8 mouse cellular contexts compared by ENCODE assay signal in the genomic region with DNA sequence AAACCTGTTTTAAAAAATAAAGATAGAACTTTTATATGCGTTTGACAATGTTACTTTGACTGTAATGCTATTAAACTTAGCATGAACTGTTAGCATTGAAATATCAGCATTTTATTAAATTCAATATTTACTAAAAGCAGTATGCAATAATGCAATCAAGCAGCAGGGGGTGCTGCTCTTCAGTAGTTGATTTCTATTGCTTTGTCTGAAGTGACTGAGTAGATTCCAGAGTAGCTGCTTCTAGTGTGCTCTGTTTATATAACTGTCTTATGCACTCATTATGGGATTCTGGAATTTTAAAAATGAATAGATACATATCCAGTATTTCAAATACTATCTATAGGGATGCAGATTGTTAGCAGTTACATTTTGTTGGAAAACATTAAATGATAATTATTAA.
DNase-seq lines count a peak whose midpoint lies in the region; ATAC-seq and TF ChIP-seq lines count a peak whose summit lies in the region.

No protein-coding gene starts in this region.

- no peaks in the 10 kb centered on the region for H3K9me3 ChIP-seq in forebrain, embryonic 14.5 days (replicated peaks; ENCODE audit: control insufficient read depth, low read length)
- no peaks in the 10 kb centered on the region for H3K9me3 ChIP-seq in neural tube, embryonic 11.5 days (ENCODE audit: control insufficient read depth, low read length)

- H3K9ac ChIP-seq in forebrain, embryonic 14.5 days (ENCODE audit: low read length), result no peak overlapping the region
- H3K9ac ChIP-seq in neural tube, embryonic 11.5 days (ENCODE audit: low read length), result no peak overlapping the region

- H3K4me3 ChIP-seq in thymus, adult 2 months (ENCODE audit: control insufficient read depth, insufficient read depth, low read length), result no peak overlapping the region
- no peak overlapping the region for H3K4me3 ChIP-seq in forebrain, embryonic 14.5 days (ENCODE audit: low read depth, low read length)
- no peak overlapping the region for H3K4me3 ChIP-seq in neural tube, embryonic 11.5 days (ENCODE audit: low read depth, low read length)

- H3K36me3 ChIP-seq in thymus, adult 2 months (ENCODE audit: control insufficient read depth, insufficient read depth, low read length), result no peaks in the 10 kb centered on the region
- no peaks in the 10 kb centered on the region for H3K36me3 ChIP-seq in forebrain, embryonic 14.5 days (ENCODE audit: control insufficient read depth, insufficient read depth, low read length)
- no peaks in the 10 kb centered on the region for H3K36me3 ChIP-seq in neural tube, embryonic 11.5 days (ENCODE audit: control insufficient read depth, insufficient read depth, low read length)

- DNase-seq in gastrocnemius, adult 18-20 months (ENCODE audit: low spot score), result peak; percentile 28
- no peak for DNase-seq in gastrocnemius, postnatal 25 days
- DNase-seq in thymus, postnatal 4 days, result peak; percentile 14
- DNase-seq in thymus, adult 2 months, result no peak
- DNase-seq in forebrain, embryonic 14.5 days (ENCODE audit: low spot score), result peak; percentile 79
- peak; percentile 23 to 77 for DNase-seq in layer of hippocampus, postnatal 14 days (ENCODE audit: low spot score in 2 of 2)
- peak; percentile 48 for DNase-seq in neural tube, embryonic 11.5 days (ENCODE audit: low spot score)
- DNase-seq in thymus, postnatal 10 days (ENCODE audit: low spot score in 2 of 2), result no peak

- TF ChIP-seq CTCF in thymus, adult 2 months (IDR thresholded peaks at IDR 0.05; ENCODE audit: borderline replicate concordance, control insufficient read depth, extremely low read depth, insufficient read depth, low read length, poor library complexity), result no peak

- no peaks in the 10 kb centered on the region for H3K4me1 ChIP-seq in thymus, adult 2 months (replicated peaks; ENCODE audit: control insufficient read depth, insufficient read depth, low read length)
- H3K4me1 ChIP-seq in forebrain, embryonic 14.5 days (ENCODE audit: control insufficient read depth, insufficient read depth, low read length), result no peaks in the 10 kb centered on the region
- H3K4me1 ChIP-seq in neural tube, embryonic 11.5 days (ENCODE audit: control insufficient read depth, insufficient read depth, low read length), result no peaks in the 10 kb centered on the region

- no peak for TF ChIP-seq POLR2A in thymus, adult 2 months (IDR thresholded peaks at IDR 0.05; ENCODE audit: control insufficient read depth, extremely low read depth, insufficient read depth, low read length, poor library complexity)

- H3K4me2 ChIP-seq in forebrain, embryonic 14.5 days (ENCODE audit: low read length), result no peak overlapping the region
- no peak overlapping the region for H3K4me2 ChIP-seq in neural tube, embryonic 11.5 days (ENCODE audit: low read depth)

- no peaks in the 10 kb centered on the region for H3K27me3 ChIP-seq in thymus, adult 2 months (ENCODE audit: control insufficient read depth, insufficient read depth, low read length)
- no peaks in the 10 kb centered on the region for H3K27me3 ChIP-seq in forebrain, embryonic 14.5 days (replicated peaks; ENCODE audit: control insufficient read depth, insufficient read depth, low read length)
- H3K27me3 ChIP-seq in neural tube, embryonic 11.5 days (ENCODE audit: control insufficient read depth, insufficient read depth, low read length), result no peaks in the 10 kb centered on the region

- 57% methylated on average over 1 of the region's 1 CpGs for WGBS in thymus, adult 2 months
- WGBS in forebrain, embryonic 14.5 days, result 58% methylated on average over 1 of the region's 1 CpGs
- 75% methylated on average over 1 of the region's 1 CpGs for WGBS in neural tube, embryonic 11.5 days

- H3K27ac ChIP-seq in thymus, adult 2 months (ENCODE audit: control insufficient read depth, insufficient read depth, low read length), result no peak overlapping the region
- no peak overlapping the region for H3K27ac ChIP-seq in forebrain, embryonic 14.5 days (ENCODE audit: low read depth, low read length)
- no peak overlapping the region for H3K27ac ChIP-seq in neural tube, embryonic 11.5 days (ENCODE audit: low read depth, low read length)

- peak; percentile 42; the same call in 1 of the 2 replicates for ATAC-seq in forebrain, embryonic 14.5 days
- no peak for ATAC-seq in neural tube, embryonic 11.5 days (ENCODE audit: insufficient read depth, low FRiP score, low TSS enrichment)

Comparison
In these comparisons a context has a peak if more than half of its experiments do, and no peak if none do; other contexts are left out.
1. DNase-seq: peak in gastrocnemius, adult 18-20 months (single experiment), thymus, postnatal 4 days (single experiment), forebrain, embryonic 14.5 days (single experiment), layer of hippocampus, postnatal 14 days (2 of 2) and neural tube, embryonic 11.5 days (single experiment); none in gastrocnemius, postnatal 25 days (single experiment), thymus, adult 2 months (single experiment) and thymus, postnatal 10 days (0 of 2).